Mouse (Mus musculus): ENCODE measurements around the gene Vezt.

DNA sequence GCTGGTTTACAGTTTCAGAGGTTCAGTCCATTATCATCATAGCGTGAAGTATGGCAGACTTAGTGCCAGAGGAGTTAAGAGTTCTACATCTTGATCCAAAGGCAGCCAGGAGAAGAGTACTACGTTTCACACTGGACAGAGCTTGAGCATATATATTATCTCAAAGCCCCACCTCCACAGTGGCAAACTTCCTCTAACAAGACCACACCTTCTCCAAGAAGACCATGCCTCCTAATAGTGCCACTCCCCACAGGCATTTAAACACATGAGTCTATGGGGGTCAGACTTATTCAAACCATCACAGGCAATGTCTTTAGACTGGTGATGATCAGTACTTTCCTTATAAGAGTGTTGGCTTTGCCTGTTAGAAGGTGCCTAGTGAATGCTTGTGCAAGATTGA is 117.5 kb downstream of the Vezt start:
- TF ChIP-seq POLR2A (IDR thresholded peaks at IDR 0.05; ENCODE audit: low read depth, low read length) (no peak), CTCF (IDR thresholded peaks at IDR 0.05; ENCODE audit: extremely low read depth, insufficient read length, insufficient replicate concordance, low read depth, low read length) (no peak)
